Mouse (Mus musculus): ENCODE measurements around the gene Scaf1.

Gene Scaf1

GRCm38 (mm10) chr7:44954091-44954885, 61.9 kb downstream of the Scaf1 start:
- in situ Hi-C loops (cut with MboI), result loop anchor here (10.0 kb wide), 1 partner anchor 229 kb away; no protein-coding TSS in a partner anchor

DNA sequence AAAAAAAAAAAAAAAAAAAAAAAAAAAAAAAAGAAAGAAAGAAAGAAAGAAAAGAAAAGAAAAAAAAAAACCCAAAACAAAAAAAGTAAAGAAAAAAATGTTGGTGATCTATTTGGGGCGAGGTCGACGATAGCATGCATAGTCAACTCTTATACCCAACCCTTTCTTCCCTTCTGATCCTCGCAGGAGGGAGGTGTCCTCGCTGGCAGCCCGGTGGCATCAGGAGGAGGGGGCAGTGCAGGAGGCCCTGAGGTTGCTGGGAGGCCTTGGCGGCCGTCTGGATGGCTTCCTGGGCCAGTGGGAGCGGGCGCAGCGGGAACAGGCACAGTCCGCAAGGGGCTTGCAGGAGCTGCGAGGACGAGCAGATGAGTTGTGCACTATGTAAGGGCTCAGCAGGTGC, 62.6 kb downstream of the Scaf1 start:
- in situ Hi-C loops (cut with MboI), result loop anchor here (10.0 kb wide), 1 partner anchor 229 kb away; no protein-coding TSS in a partner anchor

Data from mature B cell (primary cell).